Mouse (Mus musculus): ENCODE measurements at regions not wholly inside any gene's neighbourhood (a gene's known extent, or its start where the extent isn't known, plus 50 kb on each side); places are given as distances from the start of the nearest gene placed in this dataset.

- Histone ChIP-seq H3K27ac (no peak overlapping the region), H3K4me2 (no peak overlapping the region)
These were observed 121.0 kb upstream of the Cblb start for GRCm38 (mm10) chr16:51910046-51910445.

GRCm38 (mm10) chr16:51911109-51911765 is 119.8 kb upstream of the Cblb start:
- no peaks in the 10 kb centered on the region for H3K9me3 ChIP-seq
- no peaks in the 10 kb centered on the region for H3K36me3 ChIP-seq
- ATAC-seq (ENCODE audit: insufficient number of reproducible peaks, insufficient read depth, low FRiP score, low TSS enrichment, low read depth), result no peak
- no peak overlapping the region for H3K9ac ChIP-seq (replicated peaks)
- H3K4me2 ChIP-seq, result no peak overlapping the region
- 74% methylated on average over 6 of the region's 6 CpGs for WGBS
- H3K27me3 ChIP-seq, result no peaks in the 10 kb centered on the region
- no peak overlapping the region for H3K4me3 ChIP-seq (replicated peaks)
- H3K27ac ChIP-seq, result no peak overlapping the region
- H3K4me1 ChIP-seq (replicated peaks), result peaks cover 8% of the 10 kb centered on the region

More at GRCm38 (mm10) chr16:51910046-51910445, 121.0 kb upstream of the Cblb start:
- no peak overlapping the region for H3K9ac ChIP-seq (replicated peaks)
- no peaks in the 10 kb centered on the region for H3K4me1 ChIP-seq (replicated peaks)
- H3K36me3 ChIP-seq, result no peaks in the 10 kb centered on the region
- no peak for ATAC-seq (ENCODE audit: insufficient number of reproducible peaks, insufficient read depth, low FRiP score, low TSS enrichment, low read depth)
- no peak overlapping the region for H3K4me3 ChIP-seq (replicated peaks)
- no peaks in the 10 kb centered on the region for H3K9me3 ChIP-seq
- 96% methylated on average over 3 of the region's 3 CpGs for WGBS
- no peaks in the 10 kb centered on the region for H3K27me3 ChIP-seq

- WGBS, result 42% methylated on average over 17 of the region's 17 CpGs
- Histone ChIP-seq H3K4me2 (no peak overlapping the region), H3K9ac (replicated peaks) (no peak overlapping the region)
These were observed 115.7 kb upstream of the Cblb start for GRCm38 (mm10) chr16:51915034-51915928.

GRCm38 (mm10) chr16:51915929-51916308 is 115.1 kb upstream of the Cblb start:
- 66% methylated on average over 13 of the region's 13 CpGs for WGBS
- ATAC-seq (ENCODE audit: insufficient number of reproducible peaks, insufficient read depth, low FRiP score, low TSS enrichment, low read depth), result no peak
- Histone ChIP-seq H3K27me3 (no peaks in the 10 kb centered on the region), H3K27ac (no peak overlapping the region), H3K9me3 (no peaks in the 10 kb centered on the region), H3K4me3 (replicated peaks) (no peak overlapping the region), H3K4me2 (no peak overlapping the region), H3K36me3 (no peaks in the 10 kb centered on the region), H3K4me1 (replicated peaks) (peaks cover 10% of the 10 kb centered on the region), H3K9ac (replicated peaks) (no peak overlapping the region)

More at GRCm38 (mm10) chr16:51915034-51915928, 115.7 kb upstream of the Cblb start:
- Histone ChIP-seq H3K4me1 (replicated peaks) (peaks cover 10% of the 10 kb centered on the region), H3K4me3 (replicated peaks) (no peak overlapping the region), H3K36me3 (no peaks in the 10 kb centered on the region), H3K9me3 (no peaks in the 10 kb centered on the region), H3K27me3 (no peaks in the 10 kb centered on the region), H3K27ac (no peak overlapping the region)
- ATAC-seq (ENCODE audit: insufficient number of reproducible peaks, insufficient read depth, low FRiP score, low TSS enrichment, low read depth), result no peak

GRCm38 (mm10) chr16:51916337-51916736 is 114.7 kb upstream of the Cblb start:
- no peak for ATAC-seq (ENCODE audit: insufficient number of reproducible peaks, insufficient read depth, low FRiP score, low TSS enrichment, low read depth)

GRCm38 (mm10) chr16:51916820-51917219 is 114.2 kb upstream of the Cblb start:
- Histone ChIP-seq H3K36me3 (no peaks in the 10 kb centered on the region), H3K4me2 (no peak overlapping the region), H3K4me1 (replicated peaks) (peaks cover 10% of the 10 kb centered on the region), H3K27me3 (no peaks in the 10 kb centered on the region), H3K9ac (replicated peaks) (no peak overlapping the region), H3K27ac (no peak overlapping the region), H3K4me3 (replicated peaks) (no peak overlapping the region), H3K9me3 (no peaks in the 10 kb centered on the region)
- no peak for ATAC-seq (ENCODE audit: insufficient number of reproducible peaks, insufficient read depth, low FRiP score, low TSS enrichment, low read depth)
- 67% methylated on average over 3 of the region's 3 CpGs for WGBS

More at GRCm38 (mm10) chr16:51916337-51916736, 114.7 kb upstream of the Cblb start:
- Histone ChIP-seq H3K4me1 (replicated peaks) (peaks cover 10% of the 10 kb centered on the region), H3K27me3 (no peaks in the 10 kb centered on the region), H3K27ac (no peak overlapping the region), H3K9me3 (no peaks in the 10 kb centered on the region), H3K9ac (replicated peaks) (no peak overlapping the region), H3K36me3 (no peaks in the 10 kb centered on the region), H3K4me3 (replicated peaks) (no peak overlapping the region), H3K4me2 (no peak overlapping the region)
- WGBS, result 68% methylated on average over 5 of the region's 5 CpGs

GRCm38 (mm10) chr16:51917540-51917939 is 113.5 kb upstream of the Cblb start:
- 50% methylated on average over 2 of the region's 2 CpGs for WGBS
- Histone ChIP-seq H3K4me3 (replicated peaks) (no peak overlapping the region), H3K9me3 (no peaks in the 10 kb centered on the region), H3K9ac (replicated peaks) (no peak overlapping the region), H3K27me3 (no peaks in the 10 kb centered on the region), H3K4me1 (replicated peaks) (peaks cover 10% of the 10 kb centered on the region), H3K4me2 (no peak overlapping the region), H3K36me3 (no peaks in the 10 kb centered on the region), H3K27ac (no peak overlapping the region)
- no peak for ATAC-seq (ENCODE audit: insufficient number of reproducible peaks, insufficient read depth, low FRiP score, low TSS enrichment, low read depth)

- Histone ChIP-seq H3K4me2 (no peak overlapping the region), H3K4me1 (replicated peaks) (0 out of 2 replicates have a peak, but pooled peaks cover 3% of the 10 kb centered on the region), H3K9me3 (no peaks in the 10 kb centered on the region), H3K9ac (replicated peaks) (no peak overlapping the region), H3K4me3 (replicated peaks) (no peak overlapping the region), H3K27me3 (no peaks in the 10 kb centered on the region), H3K36me3 (no peaks in the 10 kb centered on the region), H3K27ac (no peak overlapping the region)
- no peak for ATAC-seq (ENCODE audit: insufficient number of reproducible peaks, insufficient read depth, low FRiP score, low TSS enrichment, low read depth)
- 65% methylated on average over 4 of the region's 4 CpGs for WGBS
These were observed 110.0 kb upstream of the Cblb start for GRCm38 (mm10) chr16:51921025-51921424.

GRCm38 (mm10) chr16:51922589-51922988 is 108.4 kb upstream of the Cblb start:
- Histone ChIP-seq H3K4me2 (no peak overlapping the region), H3K27ac (no peak overlapping the region), H3K9me3 (no peaks in the 10 kb centered on the region), H3K9ac (replicated peaks) (no peak overlapping the region), H3K36me3 (no peaks in the 10 kb centered on the region), H3K4me3 (replicated peaks) (no peak overlapping the region), H3K27me3 (no peaks in the 10 kb centered on the region), H3K4me1 (replicated peaks) (no peaks in the 10 kb centered on the region)
- 71% methylated on average over 3 of the region's 3 CpGs for WGBS
- ATAC-seq (ENCODE audit: insufficient number of reproducible peaks, insufficient read depth, low FRiP score, low TSS enrichment, low read depth), result no peak

GRCm38 (mm10) chr16:51925639-51926038 is 105.4 kb upstream of the Cblb start:
- Histone ChIP-seq H3K4me3 (replicated peaks) (no peak overlapping the region), H3K4me2 (no peak overlapping the region), H3K27ac (no peak overlapping the region), H3K4me1 (replicated peaks) (no peaks in the 10 kb centered on the region), H3K36me3 (no peaks in the 10 kb centered on the region), H3K9me3 (no peaks in the 10 kb centered on the region), H3K9ac (replicated peaks) (no peak overlapping the region), H3K27me3 (no peaks in the 10 kb centered on the region)
- 85% methylated on average over 3 of the region's 3 CpGs for WGBS
- no peak for ATAC-seq (ENCODE audit: insufficient number of reproducible peaks, insufficient read depth, low FRiP score, low TSS enrichment, low read depth)

GRCm38 (mm10) chr16:51933122-51933521 is 97.9 kb upstream of the Cblb start:
- Histone ChIP-seq H3K4me2 (no peak overlapping the region), H3K36me3 (no peaks in the 10 kb centered on the region), H3K4me1 (replicated peaks) (no peaks in the 10 kb centered on the region), H3K27ac (no peak overlapping the region), H3K9ac (replicated peaks) (no peak overlapping the region), H3K27me3 (no peaks in the 10 kb centered on the region), H3K9me3 (no peaks in the 10 kb centered on the region), H3K4me3 (replicated peaks) (no peak overlapping the region)
- no peak for ATAC-seq (ENCODE audit: insufficient number of reproducible peaks, insufficient read depth, low FRiP score, low TSS enrichment, low read depth)
- 82% methylated on average over 2 of the region's 2 CpGs for WGBS

All from limb, embryonic 12.5 days (tissue).